Mouse (Mus musculus) left cerebral cortex, postnatal 10 days (tissue): ENCODE measurements around the gene Lifr. TPM values are rescaled to one million over a fixed set of nuclear protein-coding genes. Genes with fewer than 3 reads are reported as not detected.

ENCODE experiments used
- DNase-seq, 2 experiments: peaks; one replicate each; pipeline ENCODE4 v3.0.0; 2021 to 2022; ENCODE audit warnings: low spot score in 2 of 2, mixed read lengths in 1 of 2; ENCODE audit errors: extremely low spot score in 1 of 2
- intact Hi-C: fragments of 180-260 bp; cut with DNase I; formaldehyde crosslinking; loops from one replicate; pipeline ENCODE4 v1.15.1; 2025
- total RNA-seq, 2 experiments: library from RNA; stranded (reverse); gene quantifications; 2 replicates each; pipeline ENCODE4 v1.2.3; 2021

Gene Lifr
- total RNA-seq, 2 experiments from 2014 or later = 34.0 to 43.9 TPM

DNA sequence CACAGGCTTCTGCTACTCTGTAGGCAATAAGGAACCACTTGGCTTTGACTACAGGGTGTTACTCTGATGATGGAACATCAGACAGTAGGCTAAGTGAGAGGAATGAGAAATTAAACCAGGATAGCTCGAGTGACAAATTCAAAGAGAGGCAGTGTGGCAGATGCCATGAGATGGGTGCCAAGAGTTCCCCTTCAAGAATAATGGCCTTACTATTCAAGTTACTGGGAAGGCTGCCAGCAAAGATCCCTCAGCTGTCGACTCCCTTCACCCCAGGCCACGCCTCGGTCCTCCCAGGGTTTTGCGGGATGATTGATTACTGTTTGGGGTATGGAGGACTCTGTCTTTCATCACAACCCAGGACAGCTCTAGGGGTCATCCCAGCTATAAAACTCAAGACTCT lies 28.4 kb downstream of the Lifr start:
- DNase-seq = peak; percentile 63 to 76
- intact Hi-C loops = no loop called here

DNA sequence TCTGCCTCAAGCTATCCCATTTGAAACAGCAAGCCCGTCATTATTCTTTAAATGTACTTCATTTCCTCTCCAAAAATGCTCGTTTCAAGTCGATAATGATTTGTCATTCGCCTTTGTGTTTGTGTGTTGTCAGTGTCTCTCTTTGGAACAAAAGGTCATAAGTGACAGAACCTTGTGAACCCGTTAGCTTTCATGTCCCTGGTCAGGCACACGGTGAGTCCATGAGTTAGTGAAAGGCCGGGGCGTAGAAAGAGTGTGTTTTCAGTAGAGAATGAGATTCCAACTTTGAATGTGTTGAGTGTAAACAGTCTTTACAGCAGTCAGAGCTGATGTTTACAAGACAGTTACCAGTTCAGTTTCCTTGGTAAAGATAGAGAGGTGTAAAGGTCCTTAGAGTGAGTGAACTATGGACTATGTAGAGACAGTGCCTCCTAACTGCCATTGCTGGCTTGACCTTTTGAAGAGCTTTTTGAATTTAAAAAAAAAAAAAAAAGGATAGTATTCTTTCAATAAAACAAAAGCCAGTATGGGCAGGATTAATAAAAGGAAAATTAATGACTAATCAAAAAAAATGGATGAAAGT lies 29.6 kb downstream of the Lifr start:
- no peak for DNase-seq
- intact Hi-C loops = no loop called here

DNA sequence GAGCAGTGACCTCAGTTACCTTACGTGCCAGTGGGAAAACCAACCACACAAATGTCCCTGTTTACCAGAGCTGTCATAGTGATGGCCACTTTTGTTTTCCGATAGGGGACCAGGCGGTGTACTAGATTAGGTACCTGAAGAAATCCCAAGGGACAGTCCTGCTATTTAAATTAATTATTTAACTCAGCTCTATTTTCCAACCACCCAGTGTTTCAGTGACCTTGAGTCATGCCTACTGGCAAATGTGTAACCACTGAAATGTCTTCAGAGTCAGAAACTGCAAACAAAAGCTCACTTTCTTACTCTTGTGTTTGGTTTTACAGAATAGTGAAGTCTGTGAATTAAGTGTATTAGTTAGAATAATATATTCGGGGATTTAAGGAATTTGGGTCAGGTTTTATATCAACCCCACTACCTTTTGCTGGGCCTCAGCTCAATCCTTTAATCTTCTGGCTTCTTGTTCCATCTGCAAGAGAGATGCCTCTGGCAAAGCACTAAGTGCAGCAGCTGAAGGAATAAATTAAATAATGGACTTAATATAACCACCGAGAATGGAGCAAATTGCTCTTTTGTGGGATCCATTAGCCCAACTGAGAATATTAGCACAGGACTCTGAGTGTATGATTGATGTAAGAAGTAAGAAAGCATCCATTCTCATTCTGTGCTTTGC lies 33.5 kb downstream of the Lifr start:
- intact Hi-C loops = no loop called here

DNA sequence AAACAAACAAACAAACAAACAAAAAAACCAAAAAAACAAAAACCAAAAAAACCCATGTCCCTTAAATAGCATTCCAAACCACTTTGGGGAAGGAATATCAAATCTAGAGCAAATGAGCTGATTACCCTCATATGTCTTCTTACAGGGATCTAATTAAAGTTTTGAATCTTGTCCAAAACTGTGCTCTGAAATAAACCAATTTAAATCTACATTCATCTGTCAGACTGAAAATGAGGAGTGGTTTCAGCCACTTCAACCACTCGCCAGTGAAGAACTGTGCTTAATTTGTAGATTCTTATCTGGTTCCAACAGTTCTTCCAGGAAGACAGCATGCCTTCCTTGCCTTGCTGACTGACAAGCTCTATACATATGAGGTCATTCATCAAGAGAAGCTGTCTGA lies 35.8 kb downstream of the Lifr start:
- DNase-seq = no peak
- intact Hi-C loops = loop anchor here (5.0 kb wide), 1 partner anchor 124 kb away; no protein-coding TSS in a partner anchor

More for the DNA sequence above, 33.5 kb downstream of the Lifr start:
- DNase-seq = no peak

DNA sequence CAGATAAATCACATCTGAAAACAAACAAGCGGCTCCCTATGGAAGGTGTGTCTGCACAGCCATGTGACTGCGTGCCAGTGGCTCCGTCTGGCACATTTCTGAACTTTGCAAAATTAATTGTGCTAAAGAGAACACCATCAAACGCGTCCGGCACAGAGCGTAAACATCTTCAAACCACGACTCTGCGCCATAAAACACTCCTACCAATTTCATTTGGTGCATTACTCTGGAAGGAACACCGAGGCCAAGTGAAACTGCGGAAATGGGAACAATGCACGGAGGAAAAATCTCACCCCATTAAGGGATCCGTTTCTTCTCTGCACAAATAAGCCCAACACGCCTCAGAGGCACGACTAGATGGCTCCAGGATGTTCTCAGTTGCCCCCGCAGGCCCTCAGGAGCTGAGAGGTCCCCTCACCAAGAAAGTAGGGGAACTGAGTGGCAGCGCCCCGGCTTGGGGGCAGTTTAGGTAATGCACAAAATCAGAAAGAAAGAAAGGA lies 38.3 kb downstream of the Lifr start:
- intact Hi-C loops = loop anchor here (5.0 kb wide), 1 partner anchor 126 kb away; no protein-coding TSS in a partner anchor

DNA sequence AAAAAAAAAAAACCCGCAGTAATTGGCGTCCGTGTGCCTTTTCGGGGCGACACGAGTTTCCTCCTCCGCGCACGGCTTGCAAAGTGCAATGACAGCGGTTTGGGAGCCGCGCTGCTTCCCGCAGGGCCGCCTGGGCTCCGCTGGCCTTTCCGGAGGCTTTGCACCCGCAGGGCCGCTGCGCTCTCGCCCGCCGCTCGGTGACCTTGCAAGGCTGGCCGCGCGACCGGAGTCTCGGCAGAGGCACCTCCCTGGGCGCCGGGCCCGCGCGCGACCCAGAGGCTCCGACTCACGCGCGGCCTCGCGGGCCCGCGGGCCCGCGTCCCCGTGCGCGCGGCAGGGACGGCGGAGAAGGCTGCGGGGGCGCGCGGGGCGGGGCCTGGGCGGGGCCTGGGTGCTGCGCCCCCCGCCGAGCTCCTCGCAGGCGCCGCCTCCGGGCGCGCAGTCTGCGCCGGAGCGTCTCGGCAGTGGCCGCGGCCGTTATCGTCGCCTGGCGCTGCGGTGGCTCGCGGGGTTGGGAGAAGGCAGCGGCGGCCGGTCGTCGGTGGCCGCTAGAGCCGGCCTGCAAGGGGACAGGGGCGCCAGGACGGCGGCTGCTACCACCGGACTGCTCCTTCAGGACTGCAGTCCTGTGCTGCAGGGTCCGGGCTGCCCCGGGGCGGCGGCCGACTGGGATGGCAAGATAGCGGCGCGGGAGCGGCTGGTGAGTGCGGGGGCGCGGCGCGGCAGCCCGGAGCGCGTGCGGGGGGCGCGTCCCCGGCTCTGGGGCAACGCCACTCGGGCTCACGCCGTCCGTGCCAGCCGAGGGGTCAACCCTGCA lies 38.9 kb downstream of the Lifr start:
- DNase-seq = peak; percentile 69 to 93
- intact Hi-C loops = loop anchor here (5.0 kb wide), 1 partner anchor 127 kb away; no protein-coding TSS in a partner anchor

More for the DNA sequence above, 38.3 kb downstream of the Lifr start:
- peak; percentile 24 to 27 for DNase-seq

DNA sequence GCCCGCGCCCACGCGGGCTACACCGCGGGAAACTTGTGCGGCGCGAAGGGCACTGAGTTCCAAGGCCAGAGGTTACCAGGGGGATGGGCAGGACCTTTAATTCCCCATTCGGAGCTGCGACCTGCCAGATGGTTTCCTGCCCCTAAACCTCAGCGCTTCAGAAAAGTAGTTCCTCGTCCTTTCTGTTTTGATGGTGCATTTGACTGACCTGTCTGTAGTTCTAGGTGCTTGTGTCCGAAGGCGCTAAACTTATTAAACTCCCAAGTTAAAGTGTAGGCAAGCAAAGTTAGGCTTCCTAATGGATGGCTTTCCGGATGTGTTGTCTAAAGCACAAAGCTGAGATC lies 39.5 kb downstream of the Lifr start:
- DNase-seq = no peak
- intact Hi-C loops = loop anchor here (2.0 to 10.0 kb wide), 4 partner anchors 97 to 315 kb away; no protein-coding TSS in a partner anchor

DNA sequence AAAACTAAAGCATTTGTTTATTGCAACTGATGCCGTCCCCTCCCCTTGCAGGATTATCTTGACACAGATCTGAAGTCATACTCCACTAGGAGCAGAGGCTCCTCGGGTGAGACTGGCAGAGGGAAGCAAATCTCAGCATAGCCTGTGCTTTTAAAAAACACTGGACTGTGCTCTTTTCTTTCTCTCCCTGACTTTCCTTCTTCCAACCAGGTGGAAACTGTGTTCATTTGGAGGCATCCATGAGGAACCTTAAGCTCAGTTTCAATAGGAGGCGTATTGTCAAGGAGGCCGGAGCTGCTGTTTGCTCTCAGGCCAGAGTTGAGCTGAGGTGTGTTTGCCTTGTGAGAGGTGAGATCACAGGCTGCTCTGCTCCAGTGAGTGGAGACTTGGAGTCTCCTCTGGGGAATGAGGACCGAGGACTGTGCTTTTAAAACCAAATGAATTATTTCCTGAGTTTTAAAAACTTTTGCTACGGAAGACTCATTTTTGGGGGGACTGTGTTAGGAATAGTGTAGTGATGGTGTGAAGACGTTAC lies 40.3 kb downstream of the Lifr start:
- intact Hi-C loops = loop anchor here (2.0 to 10.0 kb wide), 3 partner anchors 97 to 314 kb away; no protein-coding TSS in a partner anchor
- no peak for DNase-seq

DNA sequence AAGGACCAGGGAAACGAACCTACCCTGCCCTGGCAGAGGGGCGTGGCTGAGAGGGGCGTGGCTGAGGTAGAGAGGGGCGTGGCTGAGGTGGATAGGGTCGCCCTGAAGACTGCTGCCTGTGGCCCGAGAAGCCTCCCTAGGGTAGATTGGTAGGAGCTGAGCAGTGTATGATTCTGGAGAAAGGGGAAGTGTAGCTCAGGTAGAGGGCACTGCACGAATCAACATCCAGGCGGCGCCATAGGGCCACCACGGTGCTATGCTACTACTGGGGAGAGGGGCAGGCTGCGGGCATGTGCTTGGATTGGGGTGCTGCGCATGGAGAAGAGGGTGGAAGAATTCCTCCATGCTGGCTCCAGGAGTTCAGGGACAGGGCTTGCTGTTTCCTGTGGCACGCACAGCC lies 42.3 kb downstream of the Lifr start:
- no peak for DNase-seq
- intact Hi-C loops = loop anchor here (5.0 to 10.0 kb wide), 2 partner anchors 95 to 312 kb away; no protein-coding TSS in a partner anchor

DNA sequence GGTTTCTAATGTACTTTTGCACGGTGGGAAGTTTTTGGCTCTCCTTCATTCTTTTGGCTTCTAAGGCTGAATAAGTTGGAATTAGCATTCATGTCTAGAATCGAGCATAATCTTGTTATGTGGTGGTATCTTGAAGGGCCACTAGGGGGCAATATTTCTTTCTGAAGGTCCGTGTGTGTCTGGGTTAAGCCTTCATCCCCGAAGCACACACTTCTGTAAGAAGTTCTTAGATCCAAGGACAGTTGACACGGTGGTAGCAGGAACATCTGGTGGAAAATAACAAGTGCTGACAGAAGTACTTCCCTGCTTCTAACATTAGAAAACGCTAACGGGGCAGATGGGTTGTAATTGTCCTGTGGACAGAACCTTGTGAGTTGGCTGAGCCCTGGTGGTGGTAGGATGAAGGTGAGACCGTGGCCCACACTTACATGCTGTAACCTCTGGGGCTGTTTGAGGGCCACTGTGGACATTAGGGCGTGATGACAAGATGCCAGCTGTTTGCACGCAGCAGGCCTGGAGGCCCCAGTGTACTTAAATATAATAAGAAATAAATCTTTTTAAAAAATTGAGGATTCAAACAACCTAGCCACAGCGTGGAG lies 44.1 kb downstream of the Lifr start:
- intact Hi-C loops = loop anchor here (5.0 to 10.0 kb wide), 2 partner anchors 93 to 310 kb away; no protein-coding TSS in a partner anchor

DNA sequence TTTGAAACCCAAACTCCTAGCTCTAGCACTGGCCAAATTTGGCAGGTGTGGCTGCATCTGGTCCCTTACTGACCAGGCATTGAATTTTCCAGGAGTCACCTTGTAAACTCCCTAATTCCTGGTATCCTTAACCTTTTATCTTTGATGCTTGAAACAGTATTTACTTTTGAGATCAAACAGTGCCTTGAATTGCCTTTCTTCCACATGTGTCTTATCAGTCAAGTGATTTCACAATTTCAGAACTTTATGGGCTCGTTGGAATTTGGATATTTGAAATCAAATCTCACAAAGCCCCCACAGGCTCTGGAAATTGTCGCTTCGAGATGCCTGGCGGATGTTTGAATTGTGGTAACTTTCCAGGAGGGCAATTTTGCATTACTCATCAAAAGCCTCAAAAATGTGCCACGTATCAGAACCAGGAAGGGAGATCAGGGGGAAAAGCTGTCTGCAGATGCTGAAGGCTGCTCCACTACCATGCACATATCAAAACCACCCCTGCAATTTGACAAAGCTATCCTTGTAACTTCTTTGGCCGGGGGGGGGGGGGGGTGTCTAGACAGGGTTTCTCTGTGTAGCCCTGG lies 45.7 kb downstream of the Lifr start:
- no peak for DNase-seq
- intact Hi-C loops = loop anchor here (10.0 kb wide), 1 partner anchor 309 kb away; no protein-coding TSS in a partner anchor

More for the DNA sequence above, 44.1 kb downstream of the Lifr start:
- peak in 1 of 2 experiments; percentile 43 for DNase-seq

DNA sequence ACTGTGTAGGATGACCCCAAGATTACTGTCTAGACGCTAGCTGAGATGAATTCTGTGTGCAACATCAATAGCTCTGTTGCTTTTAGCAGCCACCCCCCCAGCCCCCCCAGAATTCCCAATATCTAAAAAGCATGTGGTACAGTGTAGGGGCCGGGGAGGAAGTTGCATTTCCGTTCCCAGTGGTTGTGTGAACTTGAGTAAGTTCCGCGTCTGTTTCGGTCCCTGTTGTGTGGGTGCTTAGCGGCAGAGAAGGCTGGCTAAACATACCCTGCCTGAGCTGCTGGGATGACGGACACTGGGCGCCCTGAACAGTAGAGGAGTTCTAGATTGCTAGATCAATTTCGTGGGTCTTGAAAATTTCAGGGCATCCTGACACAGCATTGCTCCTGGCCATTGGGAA lies 46.5 kb downstream of the Lifr start:
- intact Hi-C loops = loop anchor here (10.0 kb wide), 1 partner anchor 308 kb away; no protein-coding TSS in a partner anchor
- DNase-seq = no peak

DNA sequence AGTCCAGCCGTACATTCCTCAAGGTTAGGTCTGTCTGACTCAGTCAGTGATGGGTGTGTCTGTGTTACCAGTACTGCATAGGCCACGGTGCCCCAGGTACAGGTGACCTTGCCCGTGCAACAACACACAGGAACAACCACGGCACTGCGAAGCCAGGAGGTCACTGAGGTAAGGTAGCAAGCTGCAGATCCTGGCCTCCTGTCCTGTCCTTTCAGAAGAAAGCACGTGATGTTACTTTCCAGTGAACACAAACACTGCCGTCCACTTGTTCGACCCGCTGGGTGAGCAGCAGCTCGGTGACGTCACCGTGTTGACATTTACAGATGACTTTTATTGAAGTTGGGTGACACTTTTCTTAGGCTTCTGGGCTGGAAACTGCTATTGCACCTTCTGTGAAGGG lies 47.2 kb downstream of the Lifr start:
- intact Hi-C loops = loop anchor here (10.0 kb wide), 1 partner anchor 307 kb away; no protein-coding TSS in a partner anchor

DNA sequence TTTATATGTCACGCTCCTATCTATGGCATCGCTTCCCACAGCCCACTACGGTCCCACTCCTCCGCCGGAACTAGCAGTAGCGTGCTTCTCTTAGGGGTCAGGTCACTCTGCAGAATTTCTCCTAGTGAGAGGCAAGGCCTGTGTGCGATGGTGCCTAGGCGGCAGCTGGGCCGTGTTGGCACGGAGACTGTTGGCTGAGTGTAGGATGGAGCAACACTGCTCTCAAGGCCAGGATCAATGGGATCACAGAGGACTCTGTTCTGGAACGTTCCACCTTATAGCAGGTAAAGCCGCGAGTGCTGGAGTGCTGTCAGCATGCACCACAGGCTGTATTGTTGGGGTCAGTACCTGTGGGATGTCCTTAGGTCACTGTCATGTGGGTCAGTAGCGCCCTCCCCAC lies 48.1 kb downstream of the Lifr start:
- no peak for DNase-seq
- intact Hi-C loops = loop anchor here (10.0 kb wide), 1 partner anchor 306 kb away; no protein-coding TSS in a partner anchor

More for the DNA sequence above, 47.2 kb downstream of the Lifr start:
- DNase-seq = no peak

DNA sequence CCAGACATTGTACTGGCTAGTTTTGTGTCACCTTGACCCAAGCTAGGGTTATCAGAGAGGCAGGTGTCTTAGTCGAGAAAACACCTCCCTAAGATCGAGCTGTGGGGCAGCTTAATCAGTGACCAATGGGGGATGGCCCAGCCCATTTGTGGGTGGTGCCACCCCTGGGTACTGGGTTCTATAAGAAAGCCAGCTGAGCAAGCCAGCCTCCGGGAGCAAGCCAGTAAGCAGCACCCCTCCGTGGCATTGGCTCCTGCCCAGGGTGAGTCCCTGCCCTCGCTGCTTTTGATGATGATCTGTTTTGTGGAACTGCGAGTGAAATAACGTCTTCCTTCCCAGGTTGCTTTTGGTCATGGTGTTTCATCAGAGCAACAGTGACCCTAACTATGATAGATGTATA lies 49.9 kb downstream of the Lifr start:
- no peak for DNase-seq
- intact Hi-C loops = no loop called here

DNA sequence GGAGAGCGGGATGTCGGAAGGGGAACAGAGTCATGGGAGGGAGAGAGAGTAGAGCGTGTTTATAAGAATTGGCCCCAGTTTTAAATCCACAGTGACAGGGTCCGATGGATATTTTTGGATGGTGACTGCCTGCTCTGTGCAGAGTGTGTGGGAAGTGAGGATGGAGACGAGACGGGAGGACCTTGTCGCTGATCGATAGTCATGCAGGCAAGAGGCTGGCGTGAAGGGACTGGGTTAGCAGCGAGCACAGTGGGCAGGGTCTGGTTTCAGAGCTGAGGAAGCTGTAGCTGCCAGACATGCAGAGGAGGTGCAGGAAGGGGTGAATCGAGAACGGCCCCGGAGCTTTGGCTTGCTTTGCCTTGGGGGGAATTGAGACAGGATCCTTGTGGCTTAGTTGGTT lies 50.8 kb downstream of the Lifr start:
- DNase-seq = no peak
- intact Hi-C loops = no loop called here

DNA sequence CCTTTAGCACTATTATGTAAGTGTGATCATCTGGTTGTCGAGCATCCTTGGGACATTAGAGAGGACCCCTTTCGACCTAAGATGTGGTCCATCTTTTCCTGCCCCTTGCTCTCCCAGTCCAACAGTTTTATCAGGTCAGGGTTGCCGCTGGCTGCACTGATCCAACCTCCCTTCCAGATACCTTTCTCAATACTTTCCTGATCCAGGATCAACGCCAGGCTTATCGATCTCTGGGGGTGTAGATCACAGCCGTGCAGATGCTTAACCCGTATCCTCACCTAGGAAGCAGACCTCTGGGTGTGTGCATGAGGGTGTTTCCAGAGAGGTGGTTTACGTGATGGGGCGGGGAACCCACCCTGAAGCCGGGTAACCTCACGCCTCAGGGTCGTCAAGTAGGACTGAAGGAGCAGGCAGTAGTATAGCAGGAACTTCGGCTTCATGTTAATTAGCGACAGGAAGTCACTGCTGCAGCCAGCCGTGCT lies 53.3 kb downstream of the Lifr start:
- intact Hi-C loops = no loop called here
- no peak for DNase-seq

DNA sequence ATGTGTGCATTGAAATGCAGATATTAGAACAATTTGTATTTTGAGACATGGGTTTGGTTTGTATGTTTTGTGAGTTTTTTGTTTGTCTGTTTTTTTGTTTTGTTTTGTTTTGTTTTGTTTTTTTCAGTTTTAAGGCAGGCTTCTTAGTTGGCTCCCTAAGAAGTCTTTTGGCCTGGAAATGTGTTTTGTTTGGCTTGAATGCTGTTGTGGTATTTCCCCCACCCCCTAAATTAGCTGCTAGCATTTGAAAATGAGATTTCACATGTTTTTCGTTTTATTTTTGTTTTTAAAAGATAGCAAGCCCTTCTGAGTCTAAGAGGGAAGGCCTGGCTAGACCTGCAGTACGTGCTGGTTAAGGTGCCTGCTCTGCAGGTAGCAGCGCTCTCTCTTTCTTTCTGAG lies 54.1 kb downstream of the Lifr start:
- intact Hi-C loops = no loop called here
- no peak for DNase-seq
